Mouse (Mus musculus): ENCODE results near the gene Tmem109. TPM values are rescaled to one million over a fixed set of nuclear protein-coding genes. Genes with fewer than 3 reads are reported as not detected.

The Tmem109 gene
- total and polyA plus RNA-seq, 3 experiments: 17.9 to 51.5 (median 32.9) TPM

DNA sequence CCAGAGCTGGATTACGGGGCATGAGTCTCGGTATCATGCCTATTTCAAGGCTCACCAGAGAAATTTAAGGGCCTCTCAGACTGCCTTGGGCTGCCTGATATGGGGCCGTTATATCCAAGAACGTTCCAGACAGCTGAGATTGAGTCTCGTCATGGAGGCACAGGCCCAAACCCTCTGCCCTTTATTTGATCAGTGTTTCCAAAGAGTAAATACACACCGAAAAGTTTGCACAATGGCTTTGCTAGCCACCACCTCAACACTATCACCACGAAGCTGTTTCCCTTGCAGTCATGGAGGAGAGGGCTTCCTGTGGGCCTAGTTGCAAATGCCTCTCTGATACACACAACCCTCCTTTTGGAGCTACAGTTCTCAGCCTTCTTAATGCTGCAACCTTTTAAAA, 57.7 kb downstream of the Tmem109 start:
- H3K36me3 ChIP-seq (replicated peaks in 1 of 2; ENCODE audit: control insufficient read depth in 1 of 2, insufficient read depth in 1 of 2, low read length in 1 of 2): no peaks in the 10 kb centered on the region
- no peaks in the 10 kb centered on the region for H3K79me2 ChIP-seq (replicated peaks; ENCODE audit: control insufficient read depth, extremely low read depth, insufficient read depth, poor library complexity, severe bottlenecking)
- dilution Hi-C loops (cut with MboI; ENCODE audit: extremely low pct_ligation_motif_present, extremely low pct_unique_long_range_greater_than_20kb, low sequenced_read_pairs) (no loop called here), in situ Hi-C loops (cut with MboI; ENCODE audit: low pct_ligation_motif_present, low pct_unique_long_range_greater_than_20kb, low sequenced_read_pairs) (no loop called here)
- H3K4me2 ChIP-seq (ENCODE audit: insufficient read depth, low read depth, poor library complexity, severe bottlenecking): no peak overlapping the region
- no peak overlapping the region for H3K4me3 ChIP-seq (replicated peaks in 1 of 3; ENCODE audit: low read depth in 2 of 3, low read length in 2 of 3, poor library complexity in 1 of 3)
- no peak overlapping the region for H3K27ac ChIP-seq (ENCODE audit: insufficient read depth, low read depth)
- H3K9ac ChIP-seq (ENCODE audit: insufficient read depth, low read depth): no peak overlapping the region
- H3K4me1 ChIP-seq (ENCODE audit: control insufficient read depth in 1 of 2, insufficient read depth in 2 of 2): peaks cover 7 to 19% of the 10 kb centered on the region in 2 experiments
- TF ChIP-seq UBTF (IDR thresholded peaks at IDR 0.05; ENCODE audit: low read depth, low read length) (no peak), KAT2A (IDR thresholded peaks at IDR 0.05; ENCODE audit: insufficient replicate concordance, low read length) (no peak), USF1 (IDR thresholded peaks at IDR 0.05; ENCODE audit: low read depth, low read length) (no peak), CTCF (conservative IDR thresholded peaks at IDR 0.05 in 1 of 2, IDR thresholded peaks at IDR 0.05 in 1 of 2; ENCODE audit: low read depth in 2 of 2, low read length in 2 of 2) (no peak), MAFK (IDR thresholded peaks at IDR 0.05; ENCODE audit: insufficient replicate concordance, low read length) (no peak), ZC3H11A (IDR thresholded peaks at IDR 0.05; ENCODE audit: low read depth, low read length) (no peak), MXI1 (IDR thresholded peaks at IDR 0.05; ENCODE audit: low read depth, low read length) (no peak), ZMIZ1 (IDR thresholded peaks at IDR 0.05; ENCODE audit: low read depth, low read length) (no peak), ETS1 (conservative IDR thresholded peaks at IDR 0.05; ENCODE audit: low read depth, low read length) (no peak), SMC3 (IDR thresholded peaks at IDR 0.05; ENCODE audit: low read depth, low read length) (no peak), HCFC1 (IDR thresholded peaks at IDR 0.05; ENCODE audit: low read depth, low read length) (no peak)
- DNase-seq (ENCODE audit: extremely low read depth): no peak
- H3K27me3 ChIP-seq (replicated peaks): no peaks in the 10 kb centered on the region
- H3K9me3 ChIP-seq (replicated peaks; ENCODE audit: low read length): no peaks in the 10 kb centered on the region

DNA sequence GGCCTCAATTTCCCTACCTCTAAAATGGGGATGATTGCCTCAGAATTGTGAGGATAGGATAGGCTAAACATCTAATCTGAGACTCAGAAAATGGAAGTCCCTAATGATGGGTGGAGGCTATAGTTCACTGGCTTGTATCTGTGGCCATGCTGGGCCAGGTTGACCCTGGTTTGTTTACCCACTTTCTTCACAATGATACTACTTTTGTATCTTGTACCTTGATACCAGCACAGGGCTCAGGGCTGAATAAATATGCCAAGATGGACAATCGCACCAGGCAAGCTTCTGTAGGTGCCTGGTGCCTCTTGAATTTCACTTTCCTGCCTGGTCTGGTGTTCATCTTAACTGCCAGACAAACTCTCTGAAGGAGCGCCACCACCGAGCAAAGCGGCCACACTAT, 59.3 kb downstream of the Tmem109 start:
- H3K36me3 ChIP-seq (replicated peaks in 1 of 2; ENCODE audit: control insufficient read depth in 1 of 2, insufficient read depth in 1 of 2, low read length in 1 of 2): no peaks in the 10 kb centered on the region
- H3K9ac ChIP-seq (ENCODE audit: insufficient read depth, low read depth): no peak overlapping the region
- H3K27ac ChIP-seq (ENCODE audit: insufficient read depth, low read depth): no peak overlapping the region
- H3K4me2 ChIP-seq (ENCODE audit: insufficient read depth, low read depth, poor library complexity, severe bottlenecking): no peak overlapping the region
- in situ Hi-C loops (cut with MboI; ENCODE audit: low pct_ligation_motif_present, low pct_unique_long_range_greater_than_20kb, low sequenced_read_pairs) (no loop called here), dilution Hi-C loops (cut with MboI; ENCODE audit: extremely low pct_ligation_motif_present, extremely low pct_unique_long_range_greater_than_20kb, low sequenced_read_pairs) (no loop called here)
- TF ChIP-seq TCF12 (IDR thresholded peaks at IDR 0.05; ENCODE audit: low read depth, low read length) (no peak), POLR2AphosphoS2 (IDR thresholded peaks at IDR 0.05; ENCODE audit: low read depth, low read length) (no peak), ZC3H11A (IDR thresholded peaks at IDR 0.05; ENCODE audit: low read depth, low read length) (no peak), E2F4 (IDR thresholded peaks at IDR 0.05; ENCODE audit: insufficient replicate concordance, low read depth, low read length) (no peak), TBP (conservative IDR thresholded peaks at IDR 0.05; ENCODE audit: low read depth, low read length) (no peak), BHLHE40 (IDR thresholded peaks at IDR 0.05; ENCODE audit: low read depth, low read length) (no peak)
- peaks cover 3 to 8% of the 10 kb centered on the region in 2 experiments; a peak in 3 of 4 replicates for H3K4me1 ChIP-seq (ENCODE audit: control insufficient read depth in 1 of 2, insufficient read depth in 2 of 2)
- H3K9me3 ChIP-seq (replicated peaks; ENCODE audit: low read length): no peaks in the 10 kb centered on the region
- no peak overlapping the region for H3K4me3 ChIP-seq (replicated peaks in 1 of 3; ENCODE audit: low read depth in 2 of 3, low read length in 2 of 3, poor library complexity in 1 of 3)
- H3K27me3 ChIP-seq (replicated peaks): no peaks in the 10 kb centered on the region
- no peaks in the 10 kb centered on the region for H3K79me2 ChIP-seq (replicated peaks; ENCODE audit: control insufficient read depth, extremely low read depth, insufficient read depth, poor library complexity, severe bottlenecking)
- DNase-seq (ENCODE audit: extremely low read depth): no peak
